Mouse (Mus musculus) limb, embryonic 12.5 days (tissue): ENCODE results near the gene Ovca2. TPM values are rescaled to one million over a fixed set of nuclear protein-coding genes. Genes with fewer than 3 reads are reported as not detected.

Experiments used
- ATAC-seq: fragments of 200-750 bp; cut with Nextera tagmentation; 2 replicates; pipeline ENCODE4 v1.8.0; 2017; ENCODE audit warnings: low read depth, moderate TSS enrichment; ENCODE audit not compliant: insufficient number of reproducible peaks, insufficient read depth, low FRiP score, low TSS enrichment
- H3K27ac ChIP-seq: fragments of 300-500 bp; sonication (generic); 2 replicates; pipeline ENCODE4 v1.5.1; 2016; ENCODE audit warnings: mild to moderate bottlenecking, moderate library complexity
- H3K27me3 ChIP-seq: fragments of 300-500 bp; sonication (generic); 2 replicates; pipeline ENCODE4 v1.6.1; 2016; ENCODE audit warnings: mild to moderate bottlenecking, moderate library complexity
- H3K36me3 ChIP-seq: fragments of 300-500 bp; sonication (generic); 2 replicates; pipeline ENCODE4 v1.6.1; 2016; ENCODE audit warnings: mild to moderate bottlenecking, moderate library complexity
- H3K4me1 ChIP-seq: fragments of 300-500 bp; sonication (generic); replicated peaks from 2 replicates; pipeline ENCODE4 v1.6.1; 2016
- H3K4me2 ChIP-seq: fragments of 300-500 bp; sonication (generic); 2 replicates; pipeline ENCODE4 v1.6.1; 2016; ENCODE audit warnings: mild to moderate bottlenecking, moderate library complexity
- H3K4me3 ChIP-seq: fragments of 300-500 bp; sonication (generic); replicated peaks from 2 replicates; pipeline ENCODE4 v1.5.1; 2016; ENCODE audit warnings: mild to moderate bottlenecking
- H3K9ac ChIP-seq: fragments of 300-500 bp; sonication (generic); replicated peaks from 2 replicates; pipeline ENCODE4 v1.6.1; 2016; ENCODE audit warnings: mild to moderate bottlenecking, moderate library complexity
- H3K9me3 ChIP-seq: fragments of 300-500 bp; sonication (generic); 2 replicates; pipeline ENCODE4 v1.6.1; 2016; ENCODE audit warnings: mild to moderate bottlenecking, moderate library complexity
- WGBS: fragments of 180-500 bp; shearing (Covaris S2); methylation state at CpG from one replicate; pipeline ENCODE4 v1.1.7; 2016; 5-methylcytosine and 5-hydroxymethylcytosine counted together
- polyA plus RNA-seq: library from polyadenylated mRNA; unstranded; fragments of >200 nt; fragmentation: Nextera tagmentation; extraction: Ambion mirVana; gene quantifications from 2 replicates; pipeline ENCODE4 v1.2.1, GENCODE M21; 2016

The Ovca2 gene
- polyA plus RNA-seq, 1 experiment from 2014 or later = 31.0 TPM

DNA sequence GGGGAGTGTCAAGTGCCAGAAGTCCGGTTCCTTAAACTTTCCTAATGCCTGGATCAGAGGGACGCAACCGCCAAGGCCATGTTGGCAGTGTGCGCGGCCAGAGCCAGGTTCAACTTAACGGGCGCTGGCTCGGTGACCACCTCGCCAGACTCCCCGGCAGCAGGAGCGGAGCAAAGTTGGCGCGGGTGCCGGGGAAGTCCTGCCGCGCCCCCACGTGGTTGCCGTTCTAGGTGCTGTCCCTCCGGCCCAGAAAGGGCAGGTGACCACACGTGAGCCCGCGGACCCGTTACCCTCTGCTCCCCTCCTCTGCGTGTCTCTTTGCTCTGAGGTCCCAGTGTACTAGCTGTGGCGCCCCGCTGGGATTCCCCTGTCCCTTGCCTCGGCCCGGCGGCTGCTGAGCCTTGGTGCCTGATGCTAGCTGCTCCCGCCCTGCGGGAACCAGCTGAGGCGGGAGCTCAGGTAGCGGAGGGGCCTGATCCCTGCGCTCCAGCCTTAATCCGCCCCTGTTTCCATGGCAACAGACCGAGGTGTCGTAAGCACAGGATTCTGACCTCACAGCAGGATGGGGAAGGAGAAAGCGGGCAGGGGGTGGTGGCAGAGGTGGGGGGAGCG is 16.3 kb upstream of the Ovca2 start:
- H3K4me3 ChIP-seq = peak overlapping the region; percentile 55
- H3K9me3 ChIP-seq = no peaks in the 10 kb centered on the region
- under 1% methylated on average over 39 of the region's 39 CpGs for WGBS
- no peaks in the 10 kb centered on the region for H3K36me3 ChIP-seq
- ATAC-seq = no peak
- peaks cover 36% of the 10 kb centered on the region for H3K4me1 ChIP-seq
- peak overlapping the region; percentile 88 for H3K4me2 ChIP-seq
- no peak overlapping the region for H3K27ac ChIP-seq
- peak overlapping the region; percentile 58; the same call in 1 of the 2 replicates for H3K9ac ChIP-seq
- peaks cover 86% of the 10 kb centered on the region for H3K27me3 ChIP-seq

DNA sequence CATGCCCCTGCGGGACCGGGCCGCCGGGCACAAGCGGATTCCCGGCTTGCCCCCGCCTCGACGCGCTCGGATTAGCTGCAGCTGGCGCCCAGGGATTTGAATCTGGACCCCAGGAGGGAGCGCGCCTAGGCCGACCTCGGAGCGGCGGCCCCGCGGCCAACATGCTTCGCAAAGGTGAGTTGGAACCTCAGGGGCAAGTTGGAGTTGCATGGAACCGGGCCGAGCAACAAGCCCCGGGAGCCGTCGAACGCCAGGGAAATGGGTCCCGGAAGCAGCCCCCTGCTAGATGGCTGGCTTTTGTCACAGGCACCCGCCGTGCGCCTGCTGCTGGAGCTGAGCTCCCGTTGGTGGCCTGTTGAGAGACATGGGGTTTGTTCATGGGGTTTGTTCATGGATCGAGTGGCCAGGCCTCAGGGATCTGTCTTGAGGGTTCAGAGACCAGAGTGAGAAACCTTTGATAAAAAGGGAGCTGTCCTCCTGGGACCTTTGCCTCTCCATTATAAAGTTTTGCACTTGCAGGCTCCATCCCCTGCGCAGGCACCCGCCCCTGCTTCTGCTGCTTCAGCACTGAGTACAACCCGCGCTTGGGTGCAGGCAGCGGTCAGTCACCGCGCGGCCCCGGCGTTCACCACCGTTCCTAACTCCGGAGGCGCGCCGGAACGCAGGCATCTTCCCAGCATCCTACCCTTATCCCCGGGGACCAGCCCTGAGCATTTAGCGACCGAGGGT is 15.7 kb upstream of the Ovca2 start:
- no peaks in the 10 kb centered on the region for H3K36me3 ChIP-seq
- peak overlapping the region; percentile 58 for H3K9ac ChIP-seq
- no peak overlapping the region for H3K27ac ChIP-seq
- no peaks in the 10 kb centered on the region for H3K9me3 ChIP-seq
- H3K27me3 ChIP-seq = peaks cover 80% of the 10 kb centered on the region
- under 1% methylated on average over 52 of the region's 52 CpGs for WGBS
- ATAC-seq = no peak
- H3K4me2 ChIP-seq = peak overlapping the region; percentile 88
- H3K4me1 ChIP-seq = peaks cover 42% of the 10 kb centered on the region
- H3K4me3 ChIP-seq = peak overlapping the region; percentile 55

GRCm38 (mm10) chr11:75193256-75194071 is 14.8 kb upstream of the Ovca2 start, which contains the start of gene Rtn4rl1:
Gene Rtn4rl1 (plus strand): TSS chr11:75193783.
- Histone ChIP-seq H3K4me1 (peaks cover 44% of the 10 kb centered on the region), H3K27ac (no peak within 1 kb of the TSS), H3K27me3 (peaks cover 71% of the 10 kb centered on the region), H3K4me2 (peak within 1 kb of the TSS; percentile 88), H3K9ac (peak within 1 kb of the TSS; percentile 58), H3K4me3 (peak within 1 kb of the TSS; percentile 55), H3K9me3 (no peaks in the 10 kb centered on the region), H3K36me3 (no peaks in the 10 kb centered on the region)
- under 1% methylated on average over 83 of the region's 84 CpGs for WGBS
- no peak for ATAC-seq

DNA sequence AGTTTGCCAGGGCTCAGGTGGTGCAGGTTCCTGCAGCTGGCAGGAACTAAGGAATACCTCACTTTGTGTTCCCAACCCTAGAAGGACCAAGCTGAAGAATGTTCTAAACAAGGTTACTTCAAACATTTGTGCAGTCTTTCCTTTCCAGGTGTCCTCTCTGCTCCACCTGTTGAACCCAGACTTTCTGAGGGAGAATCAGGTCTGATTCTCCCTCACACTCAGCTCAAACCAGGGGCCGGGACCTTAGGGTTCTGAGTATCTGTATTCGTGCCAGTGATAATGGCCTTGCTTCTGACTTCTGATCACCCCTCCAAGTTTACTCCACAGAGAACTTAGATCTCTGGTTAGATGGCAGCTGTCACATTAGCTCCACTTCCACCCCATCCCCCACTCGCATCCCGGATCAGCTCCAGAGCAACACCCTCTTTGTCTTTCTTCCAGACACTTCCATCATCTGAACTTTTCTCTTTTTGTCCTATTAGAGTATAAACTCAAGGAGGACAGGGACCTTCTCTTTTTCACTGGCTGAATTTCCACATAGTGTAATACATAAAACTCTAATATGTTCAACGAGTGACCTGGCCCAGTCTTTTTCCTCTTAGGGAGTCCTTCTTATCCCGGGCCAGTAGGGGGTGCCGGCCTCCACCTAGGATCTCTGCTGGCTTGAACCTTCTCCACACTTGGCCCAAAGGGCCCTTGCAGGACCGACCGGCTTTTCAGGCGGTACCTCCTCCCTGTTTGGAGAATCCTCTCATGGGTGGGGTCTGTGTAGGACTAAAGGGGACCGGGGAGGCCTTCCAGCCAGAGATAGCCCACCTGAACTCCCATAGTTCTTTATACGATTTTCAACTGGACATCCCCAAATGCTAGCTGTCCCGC is 13.9 kb upstream of the Ovca2 start:
- Histone ChIP-seq H3K36me3 (no peaks in the 10 kb centered on the region), H3K4me3 (peak overlapping the region; percentile 55), H3K4me1 (peaks cover 44% of the 10 kb centered on the region), H3K4me2 (peak overlapping the region; percentile 88), H3K27me3 (peaks cover 62% of the 10 kb centered on the region), H3K9me3 (no peaks in the 10 kb centered on the region), H3K9ac (peak overlapping the region; percentile 58; the same call in 1 of the 2 replicates), H3K27ac (no peak overlapping the region)
- ATAC-seq = no peak; the same call in 1 of the 2 replicates
- WGBS = 23% methylated on average over 13 of the region's 13 CpGs

GRCm38 (mm10) chr11:75191841-75192240 is 13.2 kb upstream of the Ovca2 start:
- ATAC-seq = no peak
- H3K36me3 ChIP-seq = no peaks in the 10 kb centered on the region
- H3K27ac ChIP-seq = no peak overlapping the region
- no peaks in the 10 kb centered on the region for H3K9me3 ChIP-seq
- H3K4me1 ChIP-seq = peaks cover 44% of the 10 kb centered on the region
- H3K4me3 ChIP-seq = no peak overlapping the region
- no peak overlapping the region for H3K9ac ChIP-seq
- no peak overlapping the region for H3K4me2 ChIP-seq
- 62% methylated on average over 6 of the region's 6 CpGs for WGBS
- H3K27me3 ChIP-seq = peaks cover 57% of the 10 kb centered on the region

DNA sequence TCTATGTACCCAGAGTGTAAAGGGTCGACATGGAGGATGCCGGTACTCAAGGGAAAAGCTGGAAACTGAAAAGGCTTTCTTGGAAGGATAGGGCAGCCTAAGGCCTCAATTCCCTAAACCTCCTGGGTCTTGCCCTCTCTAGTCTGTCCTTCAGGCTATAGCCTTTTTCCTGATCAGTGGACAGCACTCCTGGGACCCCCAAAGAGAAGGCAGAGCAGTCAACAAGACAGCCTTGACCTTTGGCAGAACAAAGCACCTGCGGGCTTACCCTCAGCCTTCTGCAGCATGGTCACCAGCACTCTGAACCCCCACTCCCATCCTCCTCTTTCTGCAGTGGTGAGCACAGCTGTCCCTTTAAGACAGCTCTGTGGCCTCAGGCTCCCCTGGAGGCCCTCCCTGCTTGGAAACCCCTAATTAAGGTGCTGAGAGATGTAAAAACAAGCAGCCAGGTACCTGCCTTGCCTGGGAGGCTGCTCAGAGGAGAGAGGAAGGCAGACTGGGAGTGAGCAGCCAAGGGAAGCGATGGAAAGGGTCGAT is 12.3 kb upstream of the Ovca2 start, which contains the start of gene Dph1:
Gene Dph1, minus strand, starts transcription at position 337 of the 537 bp plus-strand sequence.
- no peaks in the 10 kb centered on the region for H3K9me3 ChIP-seq
- H3K4me1 ChIP-seq = peaks cover 44% of the 10 kb centered on the region
- ATAC-seq = no peak
- no peaks in the 10 kb centered on the region for H3K36me3 ChIP-seq
- H3K4me3 ChIP-seq = peak within 1 kb of the TSS; percentile 83
- H3K9ac ChIP-seq = peak within 1 kb of the TSS; percentile 71
- WGBS = 46% methylated on average over 5 of the region's 5 CpGs
- peak within 1 kb of the TSS; percentile 94 for H3K4me2 ChIP-seq
- no peak within 1 kb of the TSS for H3K27ac ChIP-seq
- peaks cover 48% of the 10 kb centered on the region for H3K27me3 ChIP-seq

DNA sequence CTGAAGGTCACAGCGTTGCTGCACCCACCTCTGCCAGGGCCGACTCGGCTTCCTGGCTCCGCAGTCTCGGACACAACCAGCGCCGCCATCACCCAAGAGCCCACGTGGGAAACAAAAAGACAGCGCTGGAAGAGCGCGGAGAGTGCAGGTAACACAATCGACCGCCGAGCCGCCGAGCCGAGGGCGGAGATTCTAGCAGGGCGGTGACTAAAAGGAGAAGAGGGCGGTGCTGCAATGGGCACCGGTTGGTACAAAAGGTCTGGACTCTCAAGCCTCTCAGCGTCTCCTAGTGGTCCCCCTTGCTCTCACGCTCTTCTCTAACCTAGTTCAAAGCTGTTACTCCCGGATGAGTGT is 11.7 kb upstream of the Ovca2 start:
- Histone ChIP-seq H3K4me1 (peaks cover 40% of the 10 kb centered on the region), H3K27ac (no peak overlapping the region)

GRCm38 (mm10) chr11:75189713-75190370 is 11.2 kb upstream of the Ovca2 start:
- under 1% methylated on average over 22 of the region's 22 CpGs for WGBS
- H3K27ac ChIP-seq = no peak overlapping the region
- peak overlapping the region; percentile 94 for H3K4me2 ChIP-seq
- H3K9ac ChIP-seq = peak overlapping the region; percentile 71
- peaks cover 37% of the 10 kb centered on the region for H3K27me3 ChIP-seq
- H3K9me3 ChIP-seq = no peaks in the 10 kb centered on the region
- H3K4me3 ChIP-seq = peak overlapping the region; percentile 83
- peaks cover 35% of the 10 kb centered on the region for H3K4me1 ChIP-seq
- peak; percentile 38 for ATAC-seq
- peaks cover 6% of the 10 kb centered on the region; the same call in 1 of the 2 replicates for H3K36me3 ChIP-seq

More for the DNA sequence above, 11.7 kb upstream of the Ovca2 start:
- H3K9me3 ChIP-seq = no peaks in the 10 kb centered on the region
- under 1% methylated on average over 24 of the region's 24 CpGs for WGBS
- H3K4me2 ChIP-seq = peak overlapping the region; percentile 94
- H3K27me3 ChIP-seq = peaks cover 42% of the 10 kb centered on the region
- peak overlapping the region; percentile 71 for H3K9ac ChIP-seq
- peaks cover 5% of the 10 kb centered on the region; the same call in 1 of the 2 replicates for H3K36me3 ChIP-seq
- peak overlapping the region; percentile 83 for H3K4me3 ChIP-seq
- peak; percentile 63 for ATAC-seq

GRCm38 (mm10) chr11:75184986-75185385 is 6.4 kb upstream of the Ovca2 start:
- Histone ChIP-seq H3K4me2 (no peak overlapping the region), H3K9me3 (no peaks in the 10 kb centered on the region), H3K27me3 (no peaks in the 10 kb centered on the region), H3K4me3 (no peak overlapping the region), H3K27ac (no peak overlapping the region), H3K9ac (no peak overlapping the region), H3K4me1 (peaks cover 9% of the 10 kb centered on the region), H3K36me3 (peaks cover 48% of the 10 kb centered on the region)
- no peak for ATAC-seq
- 80% methylated on average over 2 of the region's 2 CpGs for WGBS

- WGBS = 95% methylated on average over 5 of the region's 5 CpGs
- no peak overlapping the region for H3K27ac ChIP-seq
- H3K27me3 ChIP-seq = no peaks in the 10 kb centered on the region
- H3K4me3 ChIP-seq = no peak overlapping the region
- H3K9me3 ChIP-seq = no peaks in the 10 kb centered on the region
- H3K4me2 ChIP-seq = no peak overlapping the region
- ATAC-seq = no peak
- H3K9ac ChIP-seq = no peak overlapping the region
- peaks cover 48% of the 10 kb centered on the region for H3K36me3 ChIP-seq
- H3K4me1 ChIP-seq = peaks cover 6% of the 10 kb centered on the region
These were observed 5.9 kb upstream of the Ovca2 start for GRCm38 (mm10) chr11:75184573-75184972.
